Mouse (Mus musculus) lung, embryonic 16.5 days (tissue): Measurements from ENCODE around the gene Cep128. TPM values are rescaled to one million over a fixed set of nuclear protein-coding genes. Genes with fewer than 3 reads are reported as not detected.

Experiments used
- ATAC-seq: fragments of 200-750 bp; cut with Nextera tagmentation; 2 replicates; pipeline ENCODE4 v1.8.0; 2017; ENCODE audit warnings: low read depth, mild to moderate bottlenecking, moderate library complexity
- H3K27ac ChIP-seq: fragments of 300-500 bp; sonication (generic); 2 replicates; pipeline ENCODE4 v1.5.1; 2014; ENCODE audit warnings: mild to moderate bottlenecking, control low read depth, low read length
- H3K27me3 ChIP-seq: fragments of 300-500 bp; sonication (generic); 2 replicates; pipeline ENCODE4 v1.6.1; 2014; ENCODE audit warnings: low read depth, low read length, mixed read lengths; ENCODE audit not compliant: control insufficient read depth, insufficient read depth
- H3K36me3 ChIP-seq: fragments of 300-500 bp; sonication (generic); 2 replicates; pipeline ENCODE4 v1.6.1; 2014; ENCODE audit warnings: low read length; ENCODE audit not compliant: control insufficient read depth, insufficient read depth
- H3K4me1 ChIP-seq: fragments of 300-500 bp; sonication (generic); replicated peaks from 2 replicates; pipeline ENCODE4 v1.6.1; 2014; ENCODE audit warnings: low read length, mixed read lengths; ENCODE audit not compliant: control insufficient read depth, insufficient read depth
- H3K4me2 ChIP-seq: fragments of 300-500 bp; sonication (generic); 2 replicates; pipeline ENCODE4 v1.6.1; 2014; ENCODE audit warnings: low read depth, low read length, control low read depth
- H3K4me3 ChIP-seq: fragments of 300-500 bp; sonication (generic); 2 replicates; pipeline ENCODE4 v1.5.1; 2014; ENCODE audit warnings: mild to moderate bottlenecking, low read length, control low read depth
- H3K9ac ChIP-seq: fragments of 300-500 bp; sonication (generic); 2 replicates; pipeline ENCODE4 v1.6.1; 2014; ENCODE audit warnings: low read length, control low read depth
- H3K9me3 ChIP-seq: fragments of 300-500 bp; sonication (generic); 2 replicates; pipeline ENCODE4 v1.6.1; 2016; ENCODE audit warnings: low read length; ENCODE audit not compliant: control insufficient read depth
- WGBS: fragments of 180-500 bp; shearing (Covaris S2); extraction: QIAGEN DNeasy Blood & Tissue Kit; methylation state at CpG from one replicate; pipeline ENCODE4 v1.1.7; 2014; 5-methylcytosine and 5-hydroxymethylcytosine counted together
- polyA plus RNA-seq: library from polyadenylated mRNA; unstranded; fragments of >200 nt; fragmentation: Nextera tagmentation; extraction: Ambion mirVana; gene quantifications from 2 replicates; pipeline ENCODE4 v1.2.1, GENCODE M21; 2015

Cep128 gene
- polyA plus RNA-seq, 1 experiment from 2014 or later = 11.1 TPM

GRCm38 (mm10) chr12:91096197-91096596 lies 288.0 kb downstream of the Cep128 start:
- no peaks in the 10 kb centered on the region for H3K36me3 ChIP-seq
- no peak for ATAC-seq
- no peaks in the 10 kb centered on the region for H3K27me3 ChIP-seq
- H3K9me3 ChIP-seq = no peaks in the 10 kb centered on the region
- H3K4me3 ChIP-seq = no peak overlapping the region
- H3K27ac ChIP-seq = no peak overlapping the region
- no peak overlapping the region for H3K4me2 ChIP-seq
- no peak overlapping the region for H3K9ac ChIP-seq
- H3K4me1 ChIP-seq = no peaks in the 10 kb centered on the region
- WGBS = 75% methylated on average over 6 of the region's 6 CpGs

- H3K27me3 ChIP-seq = no peaks in the 10 kb centered on the region
- ATAC-seq = no peak
These were observed 295.9 kb downstream of the Cep128 start for GRCm38 (mm10) chr12:91088271-91088670.

DNA sequence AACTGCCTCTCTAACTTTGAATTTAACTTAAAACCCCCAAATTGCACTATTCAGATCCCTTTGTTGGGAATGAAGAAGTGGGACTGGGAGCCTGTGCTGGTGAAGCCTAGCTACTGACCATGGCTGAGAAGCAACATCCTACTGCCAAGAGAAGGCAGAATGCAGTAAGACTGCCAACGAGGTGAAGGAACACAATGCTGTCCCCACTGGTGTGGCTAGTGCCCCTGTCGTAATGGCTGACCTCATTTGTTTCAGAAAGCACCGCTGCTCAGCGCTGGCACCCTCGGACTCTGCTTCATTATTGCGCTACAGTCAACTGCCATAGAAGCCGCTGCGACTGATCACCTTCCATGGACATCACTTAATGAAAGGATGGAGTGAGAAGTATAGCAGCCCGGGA lies 298.2 kb downstream of the Cep128 start:
- 87% methylated on average over 9 of the region's 9 CpGs for WGBS
- Histone ChIP-seq H3K4me2 (no peak overlapping the region), H3K9me3 (no peaks in the 10 kb centered on the region), H3K27ac (no peak overlapping the region), H3K4me3 (no peak overlapping the region), H3K36me3 (no peaks in the 10 kb centered on the region), H3K27me3 (no peaks in the 10 kb centered on the region), H3K4me1 (no peaks in the 10 kb centered on the region), H3K9ac (no peak overlapping the region)
- no peak for ATAC-seq

More at GRCm38 (mm10) chr12:91088271-91088670, 295.9 kb downstream of the Cep128 start:
- no peaks in the 10 kb centered on the region for H3K9me3 ChIP-seq
- H3K9ac ChIP-seq = no peak overlapping the region
- 81% methylated on average over 4 of the region's 4 CpGs for WGBS
- H3K4me2 ChIP-seq = no peak overlapping the region
- H3K36me3 ChIP-seq = no peaks in the 10 kb centered on the region
- no peak overlapping the region for H3K27ac ChIP-seq
- no peaks in the 10 kb centered on the region for H3K4me1 ChIP-seq
- H3K4me3 ChIP-seq = no peak overlapping the region

DNA sequence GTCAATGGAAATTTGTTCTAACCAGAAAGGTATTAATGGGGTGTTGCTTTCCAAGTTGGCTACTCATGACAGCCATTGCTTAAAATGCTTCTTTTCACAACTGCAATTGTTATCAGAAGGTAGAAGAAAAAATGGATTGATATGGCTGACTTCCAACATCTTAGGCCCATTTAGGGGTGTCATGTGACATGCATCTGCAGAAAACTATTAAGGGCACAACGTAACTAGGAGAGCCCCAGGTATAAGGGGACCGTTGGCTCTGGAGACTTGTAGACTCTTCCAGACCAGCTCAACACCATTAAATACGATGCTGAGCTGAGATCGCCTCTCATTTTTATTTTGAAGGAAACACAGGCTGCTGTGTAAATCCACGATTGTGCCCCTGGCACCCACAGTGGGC lies 308.6 kb downstream of the Cep128 start:
- Histone ChIP-seq H3K9ac (no peak overlapping the region), H3K27ac (no peak overlapping the region), H3K4me2 (no peak overlapping the region)

DNA sequence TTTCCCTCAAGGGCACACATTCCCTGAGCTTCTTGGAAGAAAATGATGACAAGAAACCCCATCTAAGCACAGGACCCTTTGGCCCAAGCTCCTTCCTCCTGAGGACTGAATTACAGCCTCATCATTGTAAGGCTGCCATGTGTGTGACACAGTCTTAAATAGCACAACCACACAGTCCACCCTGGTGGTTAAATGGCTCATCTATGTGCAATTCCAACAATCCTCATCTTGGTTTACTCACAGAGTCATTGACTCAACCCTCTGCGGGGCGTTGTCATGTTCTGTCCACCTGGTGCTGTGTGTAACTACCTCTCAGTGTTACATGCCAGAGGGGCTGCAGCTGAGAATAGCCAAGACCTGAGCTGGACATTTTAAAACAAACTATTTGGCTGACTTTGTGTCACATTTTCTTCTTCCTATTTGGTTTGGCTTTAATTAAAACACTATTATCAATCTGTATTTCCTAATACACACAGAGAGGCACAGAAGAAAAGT lies 313.6 kb downstream of the Cep128 start:
- H3K4me3 ChIP-seq = no peak overlapping the region
- no peaks in the 10 kb centered on the region for H3K27me3 ChIP-seq
- 98% methylated on average over 2 of the region's 2 CpGs for WGBS
- no peak overlapping the region for H3K9ac ChIP-seq
- H3K27ac ChIP-seq = no peak overlapping the region
- no peak overlapping the region for H3K4me2 ChIP-seq
- 0 out of 2 replicates have a peak, but pooled peaks cover 2% of the 10 kb centered on the region for H3K4me1 ChIP-seq
- H3K36me3 ChIP-seq = no peaks in the 10 kb centered on the region
- no peaks in the 10 kb centered on the region for H3K9me3 ChIP-seq
- ATAC-seq = no peak

More for the DNA sequence above, 308.6 kb downstream of the Cep128 start:
- H3K4me1 ChIP-seq = no peaks in the 10 kb centered on the region
- 83% methylated on average over 5 of the region's 5 CpGs for WGBS
- no peaks in the 10 kb centered on the region for H3K36me3 ChIP-seq
- H3K4me3 ChIP-seq = no peak overlapping the region
- no peaks in the 10 kb centered on the region for H3K9me3 ChIP-seq
- ATAC-seq = no peak
- H3K27me3 ChIP-seq = no peaks in the 10 kb centered on the region

DNA sequence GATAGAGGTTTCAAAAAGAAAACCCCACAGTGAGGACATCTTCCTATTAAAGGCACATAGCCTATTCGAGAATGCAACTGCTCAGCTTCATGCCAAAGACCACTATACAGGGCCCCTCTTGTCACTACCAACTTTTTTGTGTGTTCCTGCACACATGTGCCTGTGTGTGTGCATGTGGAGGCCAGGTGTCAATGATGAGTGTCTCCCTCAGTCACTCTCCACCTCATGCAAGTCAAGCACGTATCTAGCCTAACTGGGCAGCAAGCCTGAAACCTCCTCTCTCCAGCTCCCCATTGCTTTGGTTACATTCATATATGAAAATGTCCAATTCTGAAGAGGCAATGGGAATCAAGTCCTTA lies 317.1 kb downstream of the Cep128 start:
- no peak for ATAC-seq
- Histone ChIP-seq H3K4me3 (no peak overlapping the region), H3K4me1 (peaks cover 8% of the 10 kb centered on the region), H3K9ac (no peak overlapping the region), H3K9me3 (no peaks in the 10 kb centered on the region), H3K27me3 (no peaks in the 10 kb centered on the region), H3K36me3 (no peaks in the 10 kb centered on the region), H3K4me2 (no peak overlapping the region), H3K27ac (no peak overlapping the region)
- WGBS = 78% methylated on average over 2 of the region's 2 CpGs

DNA sequence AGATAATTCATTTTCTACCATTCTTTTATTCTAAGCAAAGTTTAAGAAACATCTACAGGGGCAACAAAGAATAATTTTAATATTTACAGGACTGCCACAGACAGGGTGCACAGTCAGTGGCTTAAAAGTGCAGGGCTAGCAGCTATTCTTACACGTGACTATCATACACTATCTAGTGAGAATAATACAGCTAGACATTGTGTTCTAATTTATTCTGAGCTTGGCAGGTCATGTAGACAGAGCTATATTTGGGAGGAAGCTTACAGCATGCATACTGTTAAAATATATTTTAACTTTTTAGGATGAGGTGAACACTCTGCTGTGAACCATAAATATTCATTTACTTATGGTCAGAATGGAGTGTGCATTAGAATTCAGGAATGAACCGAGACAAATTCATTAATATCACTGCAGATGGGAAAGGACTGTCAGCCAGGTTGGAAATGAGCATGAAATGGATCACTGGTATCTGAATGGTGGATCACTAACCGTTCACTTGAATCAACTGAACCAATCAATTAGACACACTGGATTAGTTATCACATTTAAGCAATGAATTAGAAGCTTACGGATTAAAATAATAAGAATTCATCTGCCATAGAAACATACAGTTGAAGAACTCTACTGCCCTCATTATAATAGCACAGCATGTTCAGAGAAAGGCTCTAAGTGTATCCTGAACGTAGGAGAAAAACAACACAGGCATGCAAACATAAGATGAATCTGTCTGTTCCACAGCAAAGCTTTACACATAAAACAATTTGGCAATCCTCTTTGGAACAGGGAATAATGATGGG lies 317.7 kb downstream of the Cep128 start:
- H3K4me2 ChIP-seq = no peak overlapping the region
- no peak for ATAC-seq
- H3K9me3 ChIP-seq = no peaks in the 10 kb centered on the region
- no peak overlapping the region for H3K27ac ChIP-seq
- no peak overlapping the region for H3K4me3 ChIP-seq
- no peaks in the 10 kb centered on the region for H3K36me3 ChIP-seq
- H3K9ac ChIP-seq = no peak overlapping the region
- 83% methylated on average over 5 of the region's 5 CpGs for WGBS
- H3K4me1 ChIP-seq = peaks cover 8% of the 10 kb centered on the region
- H3K27me3 ChIP-seq = no peaks in the 10 kb centered on the region

- H3K27ac ChIP-seq = no peak overlapping the region
- ATAC-seq = no peak
- no peaks in the 10 kb centered on the region for H3K36me3 ChIP-seq
- no peaks in the 10 kb centered on the region for H3K9me3 ChIP-seq
- no peak overlapping the region for H3K4me2 ChIP-seq
- H3K4me1 ChIP-seq = peaks cover 8% of the 10 kb centered on the region
- 76% methylated on average over 3 of the region's 3 CpGs for WGBS
- H3K27me3 ChIP-seq = no peaks in the 10 kb centered on the region
- H3K9ac ChIP-seq = no peak overlapping the region
- H3K4me3 ChIP-seq = no peak overlapping the region
These were observed 318.8 kb downstream of the Cep128 start for GRCm38 (mm10) chr12:91065423-91065822.

DNA sequence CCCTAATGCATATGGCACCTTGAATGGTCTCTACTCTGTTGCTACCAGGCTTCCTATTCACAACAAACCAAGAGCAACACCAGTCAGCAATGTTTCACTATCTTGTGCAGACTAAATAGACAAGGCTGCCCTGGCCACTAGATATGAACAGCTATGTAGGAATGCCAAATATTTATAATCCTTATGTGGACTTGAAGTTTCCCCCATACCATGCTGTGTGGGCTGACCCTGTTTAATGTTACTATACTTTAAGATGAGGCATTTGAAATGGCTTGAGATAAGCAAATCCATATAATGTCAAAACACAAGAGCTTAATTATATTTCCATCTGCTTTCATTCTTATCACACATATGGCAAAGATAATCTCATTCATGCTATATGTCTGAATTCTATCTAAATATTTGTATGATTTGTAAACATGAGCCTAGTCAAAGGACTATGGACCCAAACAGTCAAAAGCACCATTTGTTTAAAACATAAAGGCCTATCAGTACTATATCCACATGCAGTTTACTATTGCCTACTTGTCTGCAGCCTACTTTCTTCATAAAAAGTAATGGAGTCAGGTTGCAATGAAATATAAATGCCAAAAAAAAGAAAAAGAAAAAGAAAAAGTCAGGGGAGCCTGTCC lies 319.7 kb downstream of the Cep128 start:
- peak; percentile 95 for ATAC-seq

More for the DNA sequence above, 319.7 kb downstream of the Cep128 start:
- Histone ChIP-seq H3K27me3 (no peaks in the 10 kb centered on the region), H3K4me1 (peaks cover 8% of the 10 kb centered on the region), H3K4me3 (no peak overlapping the region), H3K4me2 (no peak overlapping the region), H3K9ac (no peak overlapping the region), H3K27ac (peak overlapping the region; percentile 58), H3K9me3 (no peaks in the 10 kb centered on the region), H3K36me3 (no peaks in the 10 kb centered on the region)
